Mouse (Mus musculus): ENCODE data around the gene Esyt1. TPM values are rescaled to one million over a fixed set of nuclear protein-coding genes. Genes with fewer than 3 reads are reported as not detected.

The Esyt1 gene
- polyA plus RNA-seq, 1 experiment: 166 TPM

- TF ChIP-seq USF1 (IDR thresholded peaks at IDR 0.05; ENCODE audit: low read depth) (peak; percentile 27), SRF (IDR thresholded peaks at IDR 0.05; ENCODE audit: control insufficient read depth, insufficient read length, low read depth) (no peak), MYOG (IDR thresholded peaks at IDR 0.05; ENCODE audit: control insufficient read depth in 1 of 3, insufficient read depth in 1 of 3, insufficient read length in 2 of 3, low read depth in 2 of 3) (peak in 1 of 3 experiments; percentile 19), CEBPB (IDR thresholded peaks at IDR 0.05; ENCODE audit: insufficient read depth, poor library complexity, severe bottlenecking) (no peak), TCF3 (IDR thresholded peaks at IDR 0.05; ENCODE audit: insufficient read length, low read depth) (no peak)
- no peaks in the 10 kb centered on the region for H3K36me3 ChIP-seq (ENCODE audit: control insufficient read depth, insufficient read depth)
- H3K4me3 ChIP-seq: no peak overlapping the region
- no peaks in the 10 kb centered on the region for H3K79me2 ChIP-seq (ENCODE audit: control insufficient read depth, insufficient read depth)
- peak overlapping the region; percentile 89 for H3K4me2 ChIP-seq (ENCODE audit: low read depth)
- no peaks in the 10 kb centered on the region for H3K27me3 ChIP-seq (ENCODE audit: control insufficient read depth, insufficient read depth, insufficient read length)
- no peak overlapping the region for H3ac ChIP-seq (ENCODE audit: control insufficient read depth, insufficient read length)
Measured at GRCm38 (mm10) chr10:128536266-128536940, 10.7 kb upstream of the Esyt1 start.

GRCm38 (mm10) chr10:128535624-128536265 is 10.1 kb upstream of the Esyt1 start:
- TF ChIP-seq POLR2AphosphoS2 (IDR thresholded peaks at IDR 0.05; ENCODE audit: insufficient read length, low read depth) (no peak), MYOG (IDR thresholded peaks at IDR 0.05; ENCODE audit: control insufficient read depth in 1 of 3, insufficient read depth in 1 of 3, insufficient read length in 2 of 3, low read depth in 2 of 3) (no peak), SRF (IDR thresholded peaks at IDR 0.05; ENCODE audit: control insufficient read depth, insufficient read length, low read depth) (no peak), USF1 (IDR thresholded peaks at IDR 0.05; ENCODE audit: low read depth) (no peak), MYOD1 (IDR thresholded peaks at IDR 0.05; ENCODE audit: control insufficient read depth in 1 of 3, insufficient read length in 2 of 3, low read depth in 2 of 3) (no peak)
- peak overlapping the region; percentile 89 for H3K4me2 ChIP-seq (ENCODE audit: low read depth)
- H3K4me3 ChIP-seq: no peak overlapping the region
- no peak overlapping the region for H3ac ChIP-seq (ENCODE audit: control insufficient read depth, insufficient read length)
- no peaks in the 10 kb centered on the region for H3K27me3 ChIP-seq (ENCODE audit: control insufficient read depth, insufficient read depth, insufficient read length)
- no peaks in the 10 kb centered on the region for H3K79me2 ChIP-seq (ENCODE audit: control insufficient read depth, insufficient read depth)
- H3K36me3 ChIP-seq (ENCODE audit: control insufficient read depth, insufficient read depth): no peaks in the 10 kb centered on the region

- no peaks in the 10 kb centered on the region for H3K27me3 ChIP-seq (ENCODE audit: control insufficient read depth, insufficient read depth, insufficient read length)
- no peaks in the 10 kb centered on the region for H3K79me2 ChIP-seq (ENCODE audit: control insufficient read depth, insufficient read depth)
- TF ChIP-seq E2F4 (IDR thresholded peaks at IDR 0.05; ENCODE audit: insufficient read depth) (no peak), TCF12 (IDR thresholded peaks at IDR 0.05; ENCODE audit: insufficient read depth, poor library complexity, severe bottlenecking) (no peak), MAX (IDR thresholded peaks at IDR 0.05; ENCODE audit: low read depth) (no peak), MYOG (IDR thresholded peaks at IDR 0.05; ENCODE audit: control insufficient read depth in 1 of 3, insufficient read depth in 1 of 3, insufficient read length in 2 of 3, low read depth in 2 of 3) (no peak), USF1 (IDR thresholded peaks at IDR 0.05; ENCODE audit: low read depth) (no peak), REST (IDR thresholded peaks at IDR 0.05; ENCODE audit: insufficient read depth, insufficient read length) (no peak), SRF (IDR thresholded peaks at IDR 0.05; ENCODE audit: control insufficient read depth, insufficient read length, low read depth) (no peak)
- no peaks in the 10 kb centered on the region for H3K36me3 ChIP-seq (ENCODE audit: control insufficient read depth, insufficient read depth)
- no peak overlapping the region for H3K4me2 ChIP-seq (ENCODE audit: low read depth)
- no peak overlapping the region for H3ac ChIP-seq (ENCODE audit: control insufficient read depth, insufficient read length)
- no peak overlapping the region for H3K4me3 ChIP-seq
Measured at GRCm38 (mm10) chr10:128535206-128535605, 9.5 kb upstream of the Esyt1 start.

GRCm38 (mm10) chr10:128526366-128527356 is 990 bp upstream of the Esyt1 start:
- TF ChIP-seq POLR2A (IDR thresholded peaks at IDR 0.05; ENCODE audit: insufficient read length, low read depth) (no peak), MYOD1 (IDR thresholded peaks at IDR 0.05; ENCODE audit: control insufficient read depth in 1 of 3, insufficient read length in 2 of 3, low read depth in 2 of 3) (peak in 1 of 3 experiments; percentile 8), POLR2AphosphoS2 (IDR thresholded peaks at IDR 0.05; ENCODE audit: insufficient read length, low read depth) (no peak), MYOG (IDR thresholded peaks at IDR 0.05; ENCODE audit: control insufficient read depth in 1 of 3, insufficient read depth in 1 of 3, insufficient read length in 2 of 3, low read depth in 2 of 3) (no peak), USF1 (IDR thresholded peaks at IDR 0.05; ENCODE audit: low read depth) (no peak)
- Histone ChIP-seq H3K4me3 (peak overlapping the region; percentile 99), H3K27me3 (ENCODE audit: control insufficient read depth, insufficient read depth, insufficient read length) (no peaks in the 10 kb centered on the region), H3K79me2 (ENCODE audit: control insufficient read depth, insufficient read depth) (peaks cover 24% of the 10 kb centered on the region), H3ac (ENCODE audit: control insufficient read depth, insufficient read length) (no peak overlapping the region), H3K4me2 (ENCODE audit: low read depth) (peak overlapping the region; percentile 92), H3K36me3 (ENCODE audit: control insufficient read depth, insufficient read depth) (peaks cover 11% of the 10 kb centered on the region)
